Mouse (Mus musculus) heart, postnatal 14 days (tissue): ENCODE measurements around the gene Otud5. TPM values are rescaled to one million over a fixed set of nuclear protein-coding genes. Genes with fewer than 3 reads are reported as not detected.
A peak's percentile ranks its signal among the peaks of the same experiment; 100 is the strongest.
"Not testable (repeated sequence)": the region's sequence is repeated elsewhere in the genome, so short reads cannot be mapped to it uniquely, and the experiment has no call there.

Source experiments
- DNase-seq, 2 experiments: peaks; one replicate each; pipeline ENCODE4 v3.0.0; 2021 to 2022
- intact Hi-C: fragments of 180-260 bp; cut with DNase I; formaldehyde crosslinking; loops from one replicate; pipeline ENCODE4 v1.15.1; 2025
- microRNA-seq, 2 experiments: library from miRNA; unstranded; fragments of <30 nt; microRNA quantifications; one replicate each; pipeline ENCODE4 v1.2.0; 2021 to 2022
- total RNA-seq, 2 experiments: library from RNA; stranded (reverse); gene quantifications; 2 replicates each; pipeline ENCODE4 v1.2.3; 2021

Gene Otud5
- total RNA-seq, 2 experiments from 2014 or later, result 33.5 to 33.8 TPM

GRCm38 (mm10) chrX:7878007-7878419 is 36.8 kb downstream of the Otud5 start, which contains the start of gene Pim2:
Pim2 (plus strand) TSS chrX:7878262.
- DNase-seq, result peak; percentile 68 to 77
- intact Hi-C loops, result loop anchor here (5.0 kb wide), 1 partner anchor 36 kb away; the partner anchor contains the start of gene Otud5

GRCm38 (mm10) chrX:7878495-7878894 is 37.3 kb downstream of the Otud5 start:
- intact Hi-C loops, result loop anchor here (5.0 kb wide), 1 partner anchor 36 kb away; the partner anchor contains the start of gene Otud5
- peak in 1 of 2 experiments; percentile 2 for DNase-seq

- peak; percentile 36 to 61 for DNase-seq
- intact Hi-C loops, result loop anchor here (5.0 kb wide), 1 partner anchor 38 kb away; the partner anchor contains the start of gene Otud5
These were observed 38.7 kb downstream of the Otud5 start for GRCm38 (mm10) chrX:7879819-7880218.

GRCm38 (mm10) chrX:7883841-7884567 is 42.8 kb downstream of the Otud5 start, which contains the start of gene Slc35a2:
Slc35a2 (plus strand) TSS chrX:7884028.
- peak; percentile 81 to 88 for DNase-seq
- intact Hi-C loops, result no loop called here

GRCm38 (mm10) chrX:7898211-7898610 is 57.0 kb downstream of the Otud5 start:
- intact Hi-C loops, result no loop called here

GRCm38 (mm10) chrX:7898880-7899874 is 58.0 kb downstream of the Otud5 start, which contains the start of the genes Pqbp1 and Timm17b:
Pqbp1 (minus strand) TSS chrX:7899269.
Timm17b (plus strand) TSS chrX:7899357.
- intact Hi-C loops, result no loop called here

More at GRCm38 (mm10) chrX:7898211-7898610, 57.0 kb downstream of the Otud5 start:
- no peak for DNase-seq

GRCm38 (mm10) chrX:7904441-7904840 is 63.3 kb downstream of the Otud5 start:
- DNase-seq, result no peak
- intact Hi-C loops, result loop anchor here (5.0 kb wide), 1 partner anchor 43 kb away; the partner anchor contains the start of gene Hdac6

More at GRCm38 (mm10) chrX:7898880-7899874, 58.0 kb downstream of the Otud5 start, which contains the start of the genes Pqbp1 and Timm17b:
- DNase-seq, result peak; percentile 83

GRCm38 (mm10) chrX:7907735-7908134 is 66.6 kb downstream of the Otud5 start, which contains the start of gene Gm10491:
Gm10491 (minus strand) TSS chrX:7907835.
- intact Hi-C loops, result no loop called here
- DNase-seq, result no peak

- intact Hi-C loops, DNase-seq: not testable (repeated sequence)
These were observed 68.1 kb downstream of the Otud5 start, which contains the start of gene Gm10490 for GRCm38 (mm10) chrX:7909242-7909641. Gm10490 (plus strand) TSS chrX:7909542.

- intact Hi-C loops, result loop anchor here (10.0 kb wide), 1 partner anchor 214 kb away; no protein-coding TSS in a partner anchor
These were observed 69.3 kb downstream of the Otud5 start for GRCm38 (mm10) chrX:7910473-7910872.

GRCm38 (mm10) chrX:7915669-7916068 is 74.5 kb downstream of the Otud5 start:
- intact Hi-C loops, result loop anchor here (10.0 kb wide), 1 partner anchor 209 kb away; no protein-coding TSS in a partner anchor
- DNase-seq, result peak in 1 of 2 experiments; percentile 43

More at GRCm38 (mm10) chrX:7910473-7910872, 69.3 kb downstream of the Otud5 start:
- DNase-seq, result no peak

GRCm38 (mm10) chrX:7917960-7918359 is 76.8 kb downstream of the Otud5 start:
- intact Hi-C loops, result loop anchor here (10.0 kb wide), 1 partner anchor 207 kb away; no protein-coding TSS in a partner anchor
- not testable (repeated sequence) for DNase-seq

- DNase-seq, result no peak
- intact Hi-C loops, result loop anchor here (10.0 kb wide), 1 partner anchor 205 kb away; no protein-coding TSS in a partner anchor
These were observed 78.6 kb downstream of the Otud5 start, which contains the start of gene Pcsk1n for GRCm38 (mm10) chrX:7919601-7920383. Pcsk1n (plus strand) TSS chrX:7919822.

GRCm38 (mm10) chrX:7922032-7922431 is 80.9 kb downstream of the Otud5 start:
- intact Hi-C loops, result no loop called here
- peak; percentile 3 to 5 for DNase-seq

Small RNAs within 50 kb of the gene (microRNA-seq; reads per million reads assigned to microRNA genes)
- gene Mir1198, result 53.5 to 53.8 reads per million in 2 experiments

Other genes with a start within 250 kb of the Otud5 start
- 10 to 100 TPM; 11.5 to 12.4 TPM for gene Ccdc22, start 235.8 kb upstream of the Otud5 start, total RNA-seq
- not detected for gene Cacna1f, start 234.3 kb upstream of the Otud5 start, total RNA-seq
- gene Syp, start 202.9 kb upstream of the Otud5 start, total RNA-seq, result 1 to 10 TPM; 1.4 to 1.8 TPM
- gene Prickle3, start 184.1 kb upstream of the Otud5 start, total RNA-seq, result 10 to 100 TPM; 19.4 to 21.4 TPM
- 10 to 100 TPM; 43.8 to 58.0 TPM for gene Plp2, start 170.0 kb upstream of the Otud5 start, total RNA-seq
- 10 to 100 TPM; 18.4 to 21.2 TPM for gene Magix, start 160.1 kb upstream of the Otud5 start, total RNA-seq
- 10 to 100 TPM; 21.4 to 21.5 TPM for gene Gpkow, start 144.2 kb upstream of the Otud5 start, total RNA-seq
- 10 to 100 TPM; 28.8 to 38.3 TPM for gene Wdr45, start 127.0 kb upstream of the Otud5 start, total RNA-seq
- not detected for gene Gm45208, start 119.1 kb upstream of the Otud5 start, total RNA-seq
- 1 to 10 TPM; 7.0 to 8.0 TPM for gene Praf2, start 112.9 kb upstream of the Otud5 start, total RNA-seq
- 1 to 10 TPM in 1 of 2 experiments, under 1 TPM in 1; 0.74 to 1.2 TPM for gene Ccdc120, start 90.5 kb upstream of the Otud5 start, total RNA-seq
- 10 to 100 TPM; 14.8 to 19.9 TPM for gene Tfe3, start 78.8 kb upstream of the Otud5 start, total RNA-seq
- 10 to 100 TPM; 26.1 to 31.7 TPM for gene Gripap1, start 51.6 kb upstream of the Otud5 start, total RNA-seq
- gene Kcnd1, start 19.1 kb upstream of the Otud5 start, total RNA-seq, result under 1 TPM; 0.39 to 0.45 TPM
- 1 to 10 TPM; 2.5 to 3.5 TPM for gene Pim2, start 36.9 kb downstream of the Otud5 start, total RNA-seq
- 10 to 100 TPM; 14.1 to 14.7 TPM for gene Slc35a2, start 42.7 kb downstream of the Otud5 start, total RNA-seq
- gene Pqbp1, start 57.9 kb downstream of the Otud5 start, total RNA-seq, result 10 to 100 TPM; 22.5 to 26.4 TPM
- gene Timm17b, start 58.0 kb downstream of the Otud5 start, total RNA-seq, result 10 to 100 TPM; 30.8 to 42.9 TPM
- gene Gm10491, start 66.5 kb downstream of the Otud5 start, total RNA-seq, result not detected
- gene Gm10490, start 68.2 kb downstream of the Otud5 start, total RNA-seq, result not detected
- gene Pcsk1n, start 78.5 kb downstream of the Otud5 start, total RNA-seq, result not detected
- not detected for gene Eras, start 87.2 kb downstream of the Otud5 start, total RNA-seq
- 10 to 100 TPM; 13.0 to 14.7 TPM for gene Hdac6, start 106.5 kb downstream of the Otud5 start, total RNA-seq
- not detected for gene Gata1, start 136.7 kb downstream of the Otud5 start, total RNA-seq
- not detected for gene Glod5, start 177.1 kb downstream of the Otud5 start, total RNA-seq
- 1 to 10 TPM; 6.0 to 6.7 TPM for gene Suv39h1, start 233.4 kb downstream of the Otud5 start, total RNA-seq
- gene Was, start 249.1 kb downstream of the Otud5 start, total RNA-seq, result 1 to 10 TPM; 2.7 to 4.0 TPM